ENCODE assay signal across 11 mouse cellular contexts in genomic region chr4:86391176-86391575, GRCm38 (mm10).
"Had no signal": no experiment of that assay in that cellular context is flagged by ENCODE, and none has a peak within 500 bp of the region (broad histone marks: within the 10 kb centered on the region; RNA-seq: fewer than 3 reads in every experiment).

No protein-coding gene starts in this region.

- DNase-seq: kidney, postnatal 10 days; kidney, postnatal 4 days; liver; liver, embryonic 13.5 days; liver, postnatal 0 days; right cerebral cortex, postnatal 14 days had no signal

- H3K9me3 ChIP-seq: limb, embryonic 12.5 days; liver, embryonic 13.5 days; lung, embryonic 15.5 days; midbrain, embryonic 13.5 days had no signal

- H3K4me3 ChIP-seq: layer of hippocampus, adult 2 months; limb, embryonic 12.5 days; liver, embryonic 13.5 days; lung, embryonic 15.5 days; midbrain, embryonic 13.5 days had no signal

- H3K4me1 ChIP-seq: liver, embryonic 13.5 days; lung, embryonic 15.5 days; midbrain, embryonic 13.5 days had no signal

- H3K9ac ChIP-seq: limb, embryonic 12.5 days; liver, embryonic 13.5 days; liver, postnatal 0 days; lung, embryonic 15.5 days; midbrain, embryonic 13.5 days had no signal

- H3K27me3 ChIP-seq: limb, embryonic 12.5 days; liver, embryonic 13.5 days; lung, embryonic 15.5 days; midbrain, embryonic 13.5 days had no signal

- H3K36me3 ChIP-seq: limb, embryonic 12.5 days; liver, embryonic 13.5 days; lung, embryonic 15.5 days; midbrain, embryonic 13.5 days had no signal

- H3K4me2 ChIP-seq: limb, embryonic 12.5 days; liver, embryonic 13.5 days; lung, embryonic 15.5 days; midbrain, embryonic 13.5 days had no signal

- ATAC-seq: liver, postnatal 0 days; midbrain, embryonic 13.5 days had no signal

- H3K27ac ChIP-seq: layer of hippocampus, adult 2 months; limb, embryonic 12.5 days; liver, embryonic 13.5 days; lung, embryonic 15.5 days; midbrain, embryonic 13.5 days; stomach, postnatal 0 days had no signal
